Mouse (Mus musculus) Muller cell, postnatal 12 days (primary cell): ENCODE data around the gene Sema5a.

Experiments
- DNase-seq: peaks from one replicate; pipeline ENCODE4 v3.0.0-alpha.2; 2015; ENCODE audit errors: inconsistent ontology term

Sema5a gene

GRCm38 (mm10) chr15:32542746-32543145, 298.1 kb downstream of the Sema5a start:
- DNase-seq, result no peak

DNA sequence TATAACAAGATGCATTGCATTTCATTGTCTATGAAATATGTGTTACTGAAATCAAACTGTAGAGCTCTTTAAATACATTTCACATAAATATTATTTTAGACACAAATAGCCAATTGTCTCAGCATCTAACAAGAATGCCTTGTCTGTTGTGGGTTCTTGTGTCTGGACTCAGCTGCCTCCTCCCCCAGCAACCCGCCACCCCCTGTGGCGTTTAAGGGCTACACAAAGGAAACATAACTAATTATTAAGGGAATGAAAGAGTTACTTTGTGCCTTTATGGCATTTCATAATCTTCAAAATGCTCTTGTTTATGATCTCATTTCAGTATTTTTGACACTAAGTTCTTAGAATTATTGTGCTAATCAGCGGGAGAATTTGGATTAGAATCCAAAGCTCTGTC, 298.6 kb downstream of the Sema5a start:
- DNase-seq, result peak; percentile 91

DNA sequence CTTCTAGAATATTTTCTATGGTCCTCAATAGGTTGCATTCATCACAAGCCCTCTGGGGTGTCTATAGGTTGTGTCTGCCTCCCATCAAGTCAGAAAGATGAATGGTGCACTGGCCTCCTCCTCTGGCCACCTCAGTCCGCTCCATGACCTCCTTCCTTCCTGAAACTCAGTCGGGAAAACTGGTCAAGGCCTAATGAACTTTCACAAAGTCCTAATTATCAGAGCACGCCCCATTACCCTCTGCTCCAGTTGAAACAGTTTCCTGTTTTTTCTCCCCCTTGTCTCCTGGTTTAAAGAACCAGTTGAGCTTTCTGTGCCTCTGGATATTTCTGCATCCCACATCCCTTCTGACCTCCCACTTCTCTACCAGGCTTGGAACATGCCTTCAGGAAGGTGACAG, 300.8 kb downstream of the Sema5a start:
- no peak for DNase-seq

DNA sequence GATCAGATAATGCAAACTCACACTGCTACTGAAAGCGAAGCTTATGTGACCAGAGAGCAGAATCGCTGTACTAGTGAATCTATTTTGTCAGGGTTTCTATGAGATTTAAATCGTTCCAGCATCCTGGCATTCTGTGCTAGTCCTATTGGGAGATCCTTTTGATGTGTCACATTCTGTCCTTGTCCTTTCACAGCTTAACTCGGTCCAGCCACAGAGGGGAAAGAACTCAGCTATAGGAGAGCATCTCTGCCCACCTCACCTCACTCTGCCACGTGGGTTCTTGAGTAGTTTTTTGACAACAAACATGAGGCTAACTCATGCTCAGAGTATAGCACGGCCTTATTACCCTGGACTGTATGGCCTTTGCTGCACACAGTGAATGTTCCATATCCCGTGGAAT, 302.1 kb downstream of the Sema5a start:
- no peak for DNase-seq

DNA sequence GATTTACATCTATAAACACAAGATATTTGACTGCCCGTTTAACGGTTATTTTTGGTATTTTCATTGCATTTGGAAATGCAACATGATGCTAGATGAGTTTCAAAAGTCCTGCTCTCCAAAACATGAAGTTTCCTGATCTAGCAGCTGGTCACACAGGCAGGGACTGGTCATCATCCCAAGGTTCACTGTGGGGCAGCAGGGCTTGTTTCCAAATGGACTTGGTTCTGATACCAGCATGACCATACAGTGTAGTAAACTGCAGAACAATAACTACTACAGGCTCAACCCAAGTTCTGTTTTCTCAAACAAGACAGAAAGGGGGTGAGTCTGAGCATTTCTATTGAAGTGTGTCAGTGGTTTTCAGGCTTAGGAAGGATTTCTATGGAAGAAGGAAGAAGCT, 314.3 kb downstream of the Sema5a start:
- no peak for DNase-seq

DNA sequence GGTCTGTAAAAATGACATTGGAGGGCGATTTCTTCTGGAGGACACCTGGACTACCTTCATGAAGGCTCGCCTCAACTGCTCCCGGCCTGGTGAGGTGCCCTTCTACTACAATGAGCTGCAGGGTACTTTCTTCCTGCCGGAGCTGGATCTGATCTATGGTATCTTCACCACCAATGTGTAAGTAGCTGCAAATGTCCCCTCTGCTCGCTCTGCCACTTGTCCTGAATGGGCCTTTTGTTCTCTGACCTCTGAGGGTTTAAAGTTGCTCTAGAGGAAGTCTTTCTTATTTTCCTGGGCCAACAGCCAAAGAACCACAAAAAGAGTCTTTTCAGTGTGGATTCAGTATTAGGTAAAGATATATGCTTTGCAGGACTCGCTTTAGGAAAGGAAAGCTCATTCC, 318.0 kb downstream of the Sema5a start:
- peak; percentile 23 for DNase-seq

DNA sequence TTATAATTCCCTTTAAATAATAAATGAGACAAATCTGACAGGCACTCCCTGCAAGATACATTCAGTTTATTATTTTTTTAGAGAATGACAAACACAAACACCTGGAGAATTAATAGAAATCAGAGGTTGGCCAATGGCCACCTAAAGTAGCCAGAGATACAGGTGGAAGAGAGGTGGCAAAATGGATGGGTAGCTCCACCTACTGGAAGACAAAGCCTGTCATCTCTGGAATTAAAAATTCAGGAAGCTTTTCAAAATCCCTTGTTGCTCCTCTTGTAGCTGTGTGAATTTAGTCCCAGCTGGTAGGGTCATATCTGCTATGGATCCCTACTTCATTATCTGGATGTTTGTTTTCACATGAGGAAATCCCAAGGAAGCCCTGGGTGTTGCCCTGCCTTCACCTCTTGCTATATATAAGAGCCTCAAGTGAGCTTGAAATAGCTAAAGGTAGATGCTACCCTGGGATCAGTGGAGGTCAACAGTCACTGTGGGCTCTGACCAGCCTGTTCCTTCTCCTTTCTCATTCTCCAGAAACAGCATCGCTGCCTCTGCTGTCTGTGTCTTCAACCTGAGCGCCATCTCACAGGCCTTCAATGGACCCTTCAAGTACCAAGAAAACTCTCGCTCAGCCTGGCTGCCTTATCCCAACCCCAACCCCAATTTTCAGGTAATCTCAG, 323.7 kb downstream of the Sema5a start:
- DNase-seq, result peak; percentile 56

DNA sequence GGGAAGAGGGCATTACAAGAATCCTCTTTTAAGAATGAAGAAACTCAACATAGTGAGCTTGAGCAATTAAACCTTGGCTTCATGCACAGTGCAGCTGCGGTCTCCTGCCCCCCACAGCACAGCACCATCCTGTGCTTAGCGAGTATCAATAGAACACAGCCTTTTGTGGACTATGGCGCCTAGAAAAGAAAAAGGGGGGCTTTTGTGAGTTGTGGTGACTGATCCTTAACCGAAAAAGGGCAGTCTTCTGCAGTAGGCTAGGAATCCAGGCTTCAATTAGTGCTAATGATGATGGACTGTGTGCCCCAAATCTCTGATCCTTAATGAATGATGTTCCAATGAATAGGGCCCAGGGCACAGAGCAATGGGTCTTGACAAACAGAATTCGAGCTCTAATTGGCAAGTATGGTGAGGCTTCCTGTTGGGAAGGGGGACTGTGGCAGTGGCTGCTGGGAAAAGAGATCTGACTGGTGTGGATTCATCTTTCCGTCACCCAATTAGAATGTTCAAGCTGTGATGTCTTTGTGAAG, 324.3 kb downstream of the Sema5a start:
- DNase-seq, result peak; percentile 93

DNA sequence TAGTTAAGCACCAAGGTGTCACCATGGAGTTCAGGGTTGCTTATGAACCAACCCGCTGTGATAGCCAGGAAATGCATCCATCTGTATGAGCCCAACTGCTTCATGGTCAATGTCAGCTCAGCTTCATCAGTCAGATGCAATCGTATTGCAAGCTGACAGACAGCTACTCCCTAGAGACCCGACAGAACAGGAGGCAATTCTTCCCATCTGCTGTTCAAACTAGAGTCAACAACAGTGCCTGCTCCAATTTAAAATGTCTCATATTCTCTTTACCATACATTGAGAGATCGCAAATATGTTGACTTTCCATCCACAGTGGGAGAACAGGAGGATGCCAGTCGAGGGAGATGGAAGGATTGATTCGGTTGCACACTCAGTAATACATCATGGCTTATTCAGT, 329.7 kb downstream of the Sema5a start:
- no peak for DNase-seq

GRCm38 (mm10) chr15:32575212-32575611, 330.6 kb downstream of the Sema5a start:
- DNase-seq, result no peak

GRCm38 (mm10) chr15:32579351-32579750, 334.7 kb downstream of the Sema5a start:
- no peak for DNase-seq

GRCm38 (mm10) chr15:32590641-32591040, 346.0 kb downstream of the Sema5a start:
- no peak for DNase-seq

GRCm38 (mm10) chr15:32593746-32594145, 349.1 kb downstream of the Sema5a start:
- DNase-seq, result no peak

DNA sequence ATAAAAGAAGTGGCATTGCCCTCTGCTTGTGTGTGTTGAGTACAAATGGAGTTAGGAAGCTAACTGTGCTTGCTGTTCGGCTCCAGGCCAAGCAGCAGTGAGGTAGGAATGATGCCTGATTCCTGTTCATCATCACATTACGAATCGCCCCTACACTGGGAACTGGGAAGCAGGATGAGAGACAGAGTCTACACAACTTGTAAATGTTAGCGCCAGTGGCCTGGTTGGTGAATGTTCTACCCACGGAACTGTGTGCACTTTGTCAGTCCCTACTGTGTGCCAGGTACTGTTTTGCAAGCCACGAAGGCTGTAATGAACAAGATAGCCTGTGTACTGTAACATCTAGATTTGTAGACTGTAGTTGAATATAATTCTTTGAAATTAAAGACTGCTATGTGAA, 352.0 kb downstream of the Sema5a start:
- peak; percentile 62 for DNase-seq

GRCm38 (mm10) chr15:32597189-32597588, 352.6 kb downstream of the Sema5a start:
- DNase-seq, result peak; percentile 95

DNA sequence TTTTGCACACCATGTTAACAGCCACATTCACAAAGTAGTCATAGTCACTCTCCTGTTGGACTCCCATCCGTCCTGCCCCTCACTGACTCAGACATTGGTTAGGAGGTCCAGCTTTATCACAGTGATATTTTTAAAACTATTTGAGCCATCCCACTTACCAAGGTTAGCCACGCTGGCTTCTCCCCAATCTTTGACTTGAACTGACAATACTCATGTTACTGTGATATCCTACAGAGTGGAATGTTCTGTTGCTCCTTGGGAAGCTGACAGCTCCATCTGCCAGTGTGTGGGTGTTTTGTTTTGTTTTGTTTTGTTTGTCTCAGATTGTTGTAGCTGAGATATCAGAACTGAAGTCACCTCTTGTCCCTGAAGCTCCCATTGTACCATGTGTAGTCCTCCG, 362.6 kb downstream of the Sema5a start:
- peak; percentile 74 for DNase-seq

GRCm38 (mm10) chr15:32610776-32611175, 366.2 kb downstream of the Sema5a start:
- DNase-seq, result peak; percentile 86

DNA sequence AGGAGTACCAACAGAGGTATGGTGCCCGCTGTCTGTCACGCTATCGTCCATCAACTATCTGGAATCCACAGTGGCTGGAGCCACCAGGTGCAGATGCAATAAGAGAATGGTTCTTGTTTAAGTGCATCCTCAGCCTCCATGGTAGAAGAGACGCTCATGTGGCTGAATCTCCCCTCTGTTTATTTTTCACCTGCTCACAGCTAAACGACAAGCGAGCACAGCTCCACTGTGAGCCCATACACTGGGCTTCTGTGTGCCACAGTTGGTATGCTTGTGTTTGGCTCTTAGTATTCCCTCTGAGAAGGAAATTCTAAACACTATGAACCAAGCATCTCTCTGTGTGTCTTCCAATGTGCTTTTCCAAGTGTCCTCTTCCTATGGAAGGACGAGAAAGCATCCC, 366.6 kb downstream of the Sema5a start:
- peak; percentile 18 for DNase-seq

- DNase-seq, result no peak
These were observed 369.1 kb downstream of the Sema5a start for GRCm38 (mm10) chr15:32613718-32614117.

- DNase-seq, result no peak
These were observed 371.2 kb downstream of the Sema5a start for GRCm38 (mm10) chr15:32615773-32616172.

GRCm38 (mm10) chr15:32619199-32619598, 374.6 kb downstream of the Sema5a start:
- DNase-seq, result no peak

GRCm38 (mm10) chr15:32623037-32623739, 378.6 kb downstream of the Sema5a start:
- no peak for DNase-seq

DNA sequence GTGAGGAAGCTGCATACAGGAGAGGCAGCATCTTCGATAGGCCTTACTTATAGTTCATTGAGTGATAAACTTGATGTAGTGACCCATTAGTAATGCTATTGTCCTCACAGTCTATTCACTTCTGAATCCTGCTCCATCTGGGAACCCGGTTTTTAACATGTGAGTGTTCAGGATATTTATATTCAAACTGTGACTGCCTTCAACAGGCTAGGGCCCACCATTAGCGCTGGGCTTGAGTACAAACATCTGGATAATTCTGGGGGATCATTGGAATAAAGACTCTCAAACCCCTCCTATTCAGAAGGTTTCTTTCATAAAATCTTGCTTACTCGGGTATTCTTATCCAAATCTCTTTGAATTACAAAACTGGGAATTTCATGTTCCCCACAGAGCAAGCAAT, 379.5 kb downstream of the Sema5a start:
- DNase-seq, result peak; percentile 16
